Mouse (Mus musculus) MN1 (cell line): Measurements from ENCODE around the gene Pde10a.
"Not testable (repeated sequence)": the region's sequence is repeated elsewhere in the genome, so short reads cannot be mapped to it uniquely, and the experiment has no call there.

Source experiments
- DNase-seq: peaks from one replicate; pipeline ENCODE4 v3.0.0-alpha.2; 2016; ENCODE audit warnings: low spot score

Gene Pde10a

DNA sequence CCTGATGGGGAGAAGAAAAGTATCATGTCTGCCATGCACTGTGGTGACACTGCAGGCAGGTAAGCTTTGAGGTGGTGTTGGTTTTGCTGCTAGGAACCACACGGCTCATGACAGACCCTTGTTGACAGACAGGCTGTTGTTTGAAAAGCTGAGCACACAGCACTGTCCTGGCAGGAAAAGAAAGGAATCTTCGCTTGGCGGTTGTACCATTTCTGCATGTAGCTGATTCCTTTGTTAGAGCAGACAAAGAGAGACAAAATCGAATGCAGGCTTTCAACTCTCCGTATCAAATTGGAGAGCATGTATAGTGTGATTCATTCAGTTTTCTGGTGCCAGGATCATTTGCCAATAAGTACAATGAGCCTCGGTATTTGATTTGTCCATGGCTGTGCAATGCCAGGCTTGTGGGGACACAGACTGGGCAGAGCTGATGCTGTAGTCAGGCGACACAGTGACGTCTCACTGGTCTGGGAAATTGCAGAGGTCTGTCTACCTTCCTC, 122.2 kb downstream of the Pde10a start:
- peak; percentile 12 for DNase-seq

- no peak for DNase-seq
Measured at GRCm38 (mm10) chr17:8648310-8648709, 123.1 kb downstream of the Pde10a start.

- no peak for DNase-seq
Measured at GRCm38 (mm10) chr17:8652681-8653262, 127.6 kb downstream of the Pde10a start.

DNA sequence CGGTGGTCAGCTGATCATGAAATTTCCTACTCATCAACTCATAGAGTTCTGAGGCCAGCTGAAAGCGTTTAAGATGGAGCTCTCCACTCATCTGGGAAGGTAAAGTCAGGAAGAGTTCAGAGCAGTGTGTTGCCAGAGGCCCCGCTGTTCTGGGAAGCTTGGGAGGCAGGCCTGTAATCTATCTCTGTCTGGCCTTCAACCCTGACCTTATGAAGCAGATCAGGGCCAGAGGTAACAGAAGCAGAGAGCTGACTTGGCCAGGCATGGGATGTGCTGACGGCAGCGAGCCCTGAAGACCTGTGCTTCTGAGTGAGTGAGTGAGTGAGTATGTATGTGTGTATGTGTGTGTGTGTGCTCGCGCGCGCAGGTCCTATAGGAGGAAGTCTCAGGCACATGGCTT, 132.5 kb downstream of the Pde10a start:
- no peak for DNase-seq

DNA sequence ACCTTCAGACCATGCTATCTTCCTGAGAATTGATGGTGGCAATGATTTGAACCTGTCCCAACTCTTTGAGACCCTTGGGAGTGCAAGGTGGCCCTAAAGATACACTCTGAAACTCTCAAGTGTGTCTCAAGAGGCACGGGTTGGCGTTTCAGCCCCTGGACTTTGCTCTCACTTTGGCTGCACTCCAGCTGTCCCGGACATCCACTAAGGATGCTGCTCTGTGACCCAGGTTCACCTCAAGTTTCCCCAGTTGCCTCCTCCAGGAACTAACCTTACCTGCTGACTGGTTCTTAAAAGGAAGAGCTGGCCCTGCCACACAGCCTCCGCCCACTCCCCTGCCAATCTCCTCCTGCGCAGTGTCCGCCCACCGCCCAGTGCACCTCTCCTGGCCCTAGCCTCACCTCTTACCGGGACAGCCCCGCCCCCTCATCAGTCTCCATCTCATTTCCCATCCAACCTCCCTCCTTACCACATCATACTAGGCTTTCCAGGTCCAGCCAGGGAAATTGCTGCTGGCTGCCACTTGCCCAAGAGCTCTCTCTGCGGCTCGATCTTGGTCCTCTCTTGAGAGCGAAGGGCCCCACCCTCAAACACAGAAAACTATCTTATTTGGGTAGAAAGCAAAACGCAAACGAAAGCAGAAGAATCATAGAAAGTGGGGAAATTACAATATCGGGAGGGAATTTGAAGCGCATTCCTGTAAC, 133.7 kb downstream of the Pde10a start:
- DNase-seq: no peak

GRCm38 (mm10) chr17:8666912-8667311, 141.7 kb downstream of the Pde10a start:
- DNase-seq: no peak

GRCm38 (mm10) chr17:8674651-8675050, 149.5 kb downstream of the Pde10a start:
- no peak for DNase-seq

DNA sequence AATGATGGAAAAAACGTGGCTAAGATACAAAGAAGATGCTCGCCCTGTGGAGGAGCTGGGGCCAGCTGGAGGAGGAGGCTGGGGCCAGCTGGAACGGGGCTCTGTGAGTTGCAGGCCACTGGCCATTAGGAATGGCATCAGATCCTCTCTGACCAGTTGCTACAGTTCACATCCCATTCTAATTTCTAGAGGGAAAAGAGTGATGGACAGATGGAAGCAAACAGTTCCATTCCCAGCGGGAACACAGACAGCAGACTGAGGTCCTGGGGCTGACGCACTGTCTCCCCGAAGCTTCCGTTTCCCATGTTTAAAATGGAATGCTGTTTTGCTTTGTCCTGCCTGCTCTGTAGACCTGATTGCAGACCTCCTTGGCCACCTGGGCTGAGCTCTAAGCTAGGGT, 161.2 kb downstream of the Pde10a start:
- no peak for DNase-seq

DNA sequence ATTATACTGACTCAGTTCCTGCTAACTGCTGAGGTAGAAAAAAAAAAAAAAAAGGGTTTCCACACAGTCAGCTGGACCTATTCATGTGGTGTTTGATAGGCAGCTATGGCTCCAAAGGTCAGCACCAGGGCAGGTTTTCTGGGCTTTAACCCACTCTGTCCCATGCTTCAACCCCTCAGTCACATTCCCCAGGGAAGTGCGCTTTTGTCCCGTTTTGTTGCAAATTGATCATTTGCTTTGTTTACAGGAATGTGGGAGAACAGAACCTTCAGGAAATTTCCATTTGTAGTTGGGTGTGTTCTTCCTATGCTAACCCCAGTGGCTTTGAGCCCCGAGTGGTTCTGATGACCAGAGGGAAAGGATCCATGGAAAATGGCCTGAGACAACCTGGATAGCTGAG, 162.9 kb downstream of the Pde10a start:
- DNase-seq: no peak

DNA sequence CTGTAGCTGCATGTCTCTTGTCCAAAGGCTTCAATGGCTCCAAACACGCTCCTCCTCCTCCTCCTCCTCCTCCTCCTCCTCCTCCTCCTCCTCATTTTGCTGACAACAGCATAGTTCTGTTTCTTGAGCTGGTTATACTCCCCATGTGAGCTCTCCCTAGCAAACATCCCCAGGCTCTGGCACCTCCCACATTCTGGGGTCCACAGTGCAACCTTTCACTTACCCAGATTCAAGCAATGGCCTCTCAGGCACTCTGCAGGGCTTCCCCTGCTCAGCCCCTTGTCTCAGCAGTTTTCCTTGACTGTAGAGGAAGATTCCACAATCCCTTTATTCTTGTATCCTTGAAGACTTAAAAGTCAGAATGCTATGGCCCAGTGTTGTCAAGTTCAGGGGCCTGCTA, 173.1 kb downstream of the Pde10a start:
- no peak for DNase-seq

DNA sequence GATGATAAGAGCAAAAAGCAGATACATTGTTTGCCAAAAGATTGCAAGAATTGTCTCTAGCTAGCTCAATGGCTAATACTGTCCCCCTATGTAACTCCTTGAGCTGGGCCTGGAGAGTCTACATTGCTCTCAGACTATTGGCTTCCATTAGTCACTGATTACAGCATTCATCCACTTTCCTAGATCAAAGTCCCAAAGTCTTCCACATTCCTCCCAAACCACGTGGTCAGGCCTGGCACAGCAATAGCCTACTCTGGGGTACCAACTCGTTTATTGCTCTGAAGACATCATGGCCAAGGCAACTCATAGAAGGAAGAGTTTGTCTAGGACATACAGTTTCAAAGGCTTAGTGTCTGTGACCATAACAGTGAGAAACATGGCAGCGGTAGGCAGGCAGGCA, 173.6 kb downstream of the Pde10a start:
- DNase-seq: no peak

- DNase-seq: no peak
Measured at GRCm38 (mm10) chr17:8701096-8701495, 175.9 kb downstream of the Pde10a start.

DNA sequence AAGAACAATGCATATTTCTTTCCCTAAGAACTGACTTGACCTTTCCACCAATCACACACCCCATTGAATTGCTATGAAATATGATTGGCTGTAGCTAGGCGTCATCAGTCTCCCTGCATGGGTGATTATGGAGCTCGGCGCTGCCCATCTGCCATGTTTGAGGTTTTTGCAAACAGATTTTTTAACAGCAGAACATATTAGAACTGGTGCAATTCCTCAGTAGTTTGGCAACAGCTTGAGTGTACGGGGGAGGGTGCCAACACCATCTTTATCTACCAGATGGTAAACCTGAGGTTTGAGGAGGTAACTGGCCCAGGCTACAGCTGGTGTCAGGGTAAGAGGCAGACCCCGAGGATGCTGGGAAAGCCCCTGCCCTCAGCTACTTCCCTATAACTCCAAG, 177.3 kb downstream of the Pde10a start:
- DNase-seq: no peak

GRCm38 (mm10) chr17:8708006-8708405, 182.8 kb downstream of the Pde10a start:
- no peak for DNase-seq

- DNase-seq: not testable (repeated sequence)
Measured at GRCm38 (mm10) chr17:8712734-8713133, 187.6 kb downstream of the Pde10a start.

DNA sequence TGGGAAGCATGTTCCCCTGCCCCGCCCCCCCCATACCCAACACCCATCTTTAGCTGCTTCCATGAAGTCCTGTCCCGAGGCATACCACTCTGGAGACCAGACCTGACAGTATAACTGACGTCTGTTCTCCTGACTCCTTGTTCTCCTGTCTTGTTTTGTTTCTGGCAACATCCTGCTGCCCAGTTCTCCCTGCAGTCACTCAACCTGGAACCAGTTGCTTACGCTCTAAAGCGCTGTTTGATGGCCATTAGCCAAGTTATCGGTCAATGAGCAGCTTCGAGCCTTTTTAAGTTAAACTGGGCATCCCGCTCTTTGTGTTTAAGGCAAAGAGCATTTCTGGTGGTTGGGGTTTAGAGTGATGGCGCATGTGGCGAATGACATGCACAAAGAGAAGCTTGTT, 195.8 kb downstream of the Pde10a start:
- DNase-seq: no peak

DNA sequence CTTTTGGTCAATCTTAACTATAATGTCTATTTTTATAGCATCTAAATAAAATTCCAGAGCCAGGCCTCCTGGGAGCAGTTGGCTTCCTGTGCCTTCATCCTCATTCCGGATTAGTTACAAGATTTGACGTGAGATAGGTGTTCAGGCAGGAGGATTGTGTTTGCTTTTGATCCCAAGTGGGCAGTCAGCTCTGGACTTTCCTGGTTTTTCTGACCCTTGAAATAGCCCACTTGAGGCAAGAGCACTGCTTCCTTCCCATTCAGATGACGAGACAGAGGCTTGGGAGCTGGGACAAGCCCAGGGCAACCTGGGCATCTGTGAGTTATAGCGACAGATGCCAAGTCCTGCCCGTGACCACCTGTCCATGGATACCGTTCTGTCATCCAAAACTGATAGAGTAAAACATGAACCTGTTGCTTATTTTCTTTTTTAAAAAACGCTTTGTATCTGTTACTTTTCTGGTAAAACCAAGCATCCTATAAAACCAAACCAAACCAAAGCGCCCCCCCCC, 199.3 kb downstream of the Pde10a start:
- no peak for DNase-seq

GRCm38 (mm10) chr17:8728646-8729045, 203.5 kb downstream of the Pde10a start:
- DNase-seq: no peak

DNA sequence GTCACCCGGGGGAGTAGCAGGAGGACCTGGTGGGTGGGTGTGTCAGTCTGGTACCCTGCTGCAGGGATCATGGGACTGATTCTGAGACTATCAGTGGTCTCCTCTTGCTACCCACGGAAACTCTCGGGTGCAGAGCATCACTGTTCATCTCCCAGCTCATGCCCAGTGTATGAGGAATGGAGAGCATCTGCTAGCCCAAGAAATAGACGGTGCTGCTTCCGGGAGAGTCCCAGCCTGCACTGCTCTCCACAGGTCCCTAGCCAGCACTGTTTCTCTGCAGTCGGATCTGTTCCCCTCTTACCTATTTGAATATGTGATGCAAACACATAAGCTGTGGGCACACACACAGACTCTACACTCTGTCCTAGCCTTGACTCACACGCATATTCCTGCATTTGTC, 204.6 kb downstream of the Pde10a start:
- no peak for DNase-seq

- DNase-seq: no peak
Measured at GRCm38 (mm10) chr17:8731073-8731472, 205.9 kb downstream of the Pde10a start.

- DNase-seq: no peak
Measured at GRCm38 (mm10) chr17:8736259-8736658, 211.1 kb downstream of the Pde10a start.

GRCm38 (mm10) chr17:8742772-8743171, 217.6 kb downstream of the Pde10a start:
- DNase-seq: no peak

GRCm38 (mm10) chr17:8745334-8745733, 220.2 kb downstream of the Pde10a start:
- DNase-seq: no peak

GRCm38 (mm10) chr17:8749426-8749825, 224.3 kb downstream of the Pde10a start:
- DNase-seq: no peak
